Mouse (Mus musculus) urinary bladder, postnatal 4 days (tissue): ENCODE data around the gene Cemip.
A peak's percentile ranks its signal among the peaks of the same experiment; 100 is the strongest.

Experiments
- DNase-seq, 2 experiments: peaks; one replicate each; pipeline ENCODE4 v3.0.0; 2021 to 2022; ENCODE audit warnings: low spot score in 2 of 2

Gene Cemip

DNA sequence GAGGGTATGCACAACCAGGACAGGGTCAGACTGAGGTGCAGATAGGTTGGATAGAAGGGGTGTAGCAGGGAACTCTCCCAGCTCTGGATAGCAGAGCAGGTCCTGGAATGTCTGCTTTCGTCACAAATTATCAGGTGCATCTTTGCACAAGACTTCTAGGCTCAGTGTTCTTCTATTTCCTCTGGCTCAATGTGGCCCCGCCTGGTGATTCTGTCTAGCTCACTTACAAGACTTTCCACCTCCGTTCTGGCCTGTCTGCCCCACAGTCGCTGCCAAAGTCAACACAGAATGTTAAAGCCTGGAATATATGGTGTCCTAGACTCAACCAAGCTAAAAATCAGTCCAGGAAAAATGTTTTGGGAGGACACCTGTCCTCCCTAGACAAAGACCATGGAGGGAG is 57.9 kb downstream of the Cemip start:
- no peak for DNase-seq

DNA sequence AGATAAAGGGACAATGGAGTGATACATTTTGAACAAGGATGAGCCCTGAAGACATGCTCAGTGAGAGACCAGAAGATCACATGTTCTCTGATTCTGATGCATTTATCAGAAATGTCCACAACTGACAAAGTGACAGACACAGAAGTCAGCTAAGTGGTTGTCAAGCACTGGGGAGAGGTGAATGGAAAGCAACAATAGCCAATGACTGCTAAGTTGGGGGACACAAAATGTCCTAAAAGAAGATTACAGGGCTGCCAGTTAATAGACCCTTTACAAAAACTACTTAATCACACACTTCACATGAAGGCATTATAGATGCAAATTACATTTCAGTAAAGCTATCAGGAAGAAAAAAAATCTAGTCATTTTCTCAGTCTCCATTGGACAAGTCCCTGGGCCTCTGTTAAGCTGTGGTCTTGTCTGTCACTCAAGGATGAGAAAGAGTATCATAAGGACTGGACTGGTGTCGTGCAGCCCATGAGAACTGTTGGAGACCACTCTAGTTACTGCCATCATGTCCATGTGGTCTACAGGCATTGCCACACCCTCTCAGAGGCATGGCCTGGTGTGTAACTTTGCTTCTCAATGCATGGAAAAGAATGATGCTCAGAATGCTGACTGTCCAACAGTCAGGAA is 59.2 kb downstream of the Cemip start:
- DNase-seq, result no peak

DNA sequence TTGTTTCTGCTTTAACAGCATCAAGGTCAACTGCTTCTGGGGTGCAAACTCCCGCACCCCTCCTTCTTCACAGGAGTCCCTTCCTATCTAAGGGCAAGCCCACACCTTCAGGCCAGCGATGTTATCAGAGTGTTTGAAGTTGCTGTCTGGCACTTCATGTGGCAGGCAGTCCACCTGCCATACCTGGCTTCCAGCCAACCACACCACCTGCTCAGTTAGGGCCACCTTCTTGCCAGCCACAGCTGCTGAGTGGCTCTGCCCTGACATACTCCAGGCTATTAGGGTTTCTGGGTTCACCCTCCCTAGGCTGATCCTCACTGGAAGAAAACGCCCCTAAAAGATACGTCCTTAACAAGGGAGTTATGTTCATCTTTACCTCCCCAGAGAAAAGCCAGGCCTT is 60.2 kb downstream of the Cemip start:
- DNase-seq, result no peak

DNA sequence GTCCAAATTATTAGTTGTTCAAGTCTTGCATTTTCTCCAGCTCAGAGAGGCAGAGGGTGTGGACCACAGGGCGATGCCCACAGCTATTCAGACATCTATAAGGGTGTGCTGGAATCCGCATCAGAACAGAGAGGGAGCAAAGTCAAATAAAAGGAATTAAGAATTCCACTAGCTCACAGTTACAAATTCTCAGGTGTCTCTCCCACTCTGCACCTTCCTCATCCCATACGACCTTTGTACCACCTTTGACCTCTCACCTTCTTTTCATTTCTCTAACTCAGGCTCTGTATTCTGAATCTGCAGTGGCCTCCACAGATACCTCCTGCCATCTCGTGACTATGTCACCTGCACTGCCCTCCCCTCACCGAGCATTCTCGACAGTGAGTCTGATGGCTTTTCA is 62.8 kb downstream of the Cemip start:
- DNase-seq, result no peak

DNA sequence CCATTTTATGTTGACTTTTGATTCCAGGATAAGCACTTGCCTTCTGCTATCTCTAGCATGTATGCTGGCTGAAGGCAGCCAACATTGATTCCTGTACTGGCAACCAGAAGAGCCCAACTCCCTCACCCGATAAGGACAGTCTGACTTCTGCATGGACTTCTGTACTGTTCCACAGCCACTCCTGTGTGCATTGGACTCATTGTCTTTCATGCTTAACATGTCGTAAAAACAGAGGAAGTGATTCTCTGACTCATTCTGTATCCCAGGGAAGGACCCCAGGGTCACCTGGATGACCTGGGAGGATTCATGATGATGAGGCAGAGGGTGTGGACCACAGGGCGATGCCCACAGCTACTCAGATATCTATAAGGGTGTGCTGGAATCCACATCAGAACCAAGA is 63.8 kb downstream of the Cemip start:
- no peak for DNase-seq

DNA sequence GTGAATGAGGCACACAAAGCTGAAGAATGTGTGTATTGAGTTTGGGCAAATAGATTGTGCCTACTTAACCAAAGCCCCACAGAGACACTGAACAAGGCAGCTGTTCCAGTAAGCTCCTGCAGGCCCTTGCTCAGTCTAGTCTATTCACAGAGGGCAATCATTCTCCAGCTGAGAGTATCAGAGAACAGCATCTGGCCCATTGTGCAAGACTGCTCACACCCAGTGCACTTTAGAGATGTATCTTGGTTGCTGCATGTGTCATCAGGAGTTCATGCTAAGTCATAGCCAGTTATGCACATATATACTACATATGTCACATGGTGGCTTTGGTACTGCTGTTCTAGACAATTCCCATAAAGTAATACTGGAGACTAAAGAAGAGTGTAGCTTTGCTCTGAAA is 66.9 kb downstream of the Cemip start:
- DNase-seq, result no peak

DNA sequence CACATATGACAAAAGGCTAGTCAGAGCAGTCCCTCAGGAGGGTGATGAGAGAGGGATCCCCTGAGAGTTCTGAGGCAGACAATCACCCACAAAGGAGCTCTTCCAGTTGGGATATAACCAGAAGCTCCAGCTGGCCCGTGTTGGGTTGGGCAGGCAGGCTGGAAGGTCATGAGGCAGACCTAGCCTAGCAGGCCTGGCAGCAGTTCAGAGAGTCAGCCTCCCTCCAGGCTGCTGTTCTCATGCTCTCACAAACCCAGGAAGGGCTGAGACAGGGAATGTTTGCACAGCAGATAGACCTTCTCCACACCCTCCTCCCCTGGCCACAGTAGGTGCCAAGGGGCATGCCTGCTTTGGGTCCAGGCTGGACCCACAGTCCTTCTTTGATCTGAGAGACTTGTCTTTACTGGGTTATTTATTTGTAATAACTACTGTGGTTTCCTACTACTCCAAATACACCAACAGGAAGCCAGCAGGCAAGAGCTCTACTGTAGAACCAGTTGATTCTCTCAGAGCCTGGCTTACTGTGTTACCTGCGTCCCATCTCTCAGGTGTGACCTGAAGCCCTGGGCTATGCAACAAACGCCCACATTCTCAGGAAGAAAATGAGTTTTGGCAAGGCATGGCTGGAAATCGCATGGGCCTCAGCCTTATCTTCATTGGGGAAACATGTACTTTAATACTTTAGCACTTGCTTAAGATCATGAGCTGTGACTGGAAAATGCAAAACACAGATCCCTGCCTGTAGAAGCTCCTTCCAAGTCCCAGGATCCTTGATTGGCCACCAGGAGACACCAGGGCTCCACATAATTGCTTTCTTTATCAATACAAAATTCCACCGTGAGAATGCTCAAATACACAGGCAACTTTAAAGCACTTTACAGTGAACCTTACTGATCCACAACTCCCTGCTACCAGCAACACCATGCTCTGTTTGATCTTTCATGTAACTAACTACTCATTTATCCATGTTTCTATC is 67.7 kb downstream of the Cemip start:
- DNase-seq, result peak in 1 of 2 experiments; percentile 48

DNA sequence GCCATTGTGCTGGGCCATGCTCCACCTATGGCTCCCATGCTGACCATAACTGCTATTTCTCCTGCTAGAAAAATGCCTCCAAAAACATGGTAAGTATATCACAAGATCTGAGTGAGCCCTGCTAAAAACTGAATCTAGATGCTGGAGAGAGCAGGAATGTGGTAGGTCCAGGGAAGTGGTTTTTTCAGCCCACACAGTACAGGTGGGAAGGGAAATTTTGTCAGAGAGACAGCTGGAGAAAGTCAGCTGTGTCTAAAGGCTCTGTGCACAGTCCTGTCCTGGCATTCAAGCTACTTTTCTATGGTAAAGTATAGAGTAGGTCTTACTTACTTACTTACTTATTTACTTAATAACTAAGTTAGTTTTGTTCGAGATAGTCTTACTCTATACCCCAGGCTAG is 71.3 kb downstream of the Cemip start:
- DNase-seq, result no peak

DNA sequence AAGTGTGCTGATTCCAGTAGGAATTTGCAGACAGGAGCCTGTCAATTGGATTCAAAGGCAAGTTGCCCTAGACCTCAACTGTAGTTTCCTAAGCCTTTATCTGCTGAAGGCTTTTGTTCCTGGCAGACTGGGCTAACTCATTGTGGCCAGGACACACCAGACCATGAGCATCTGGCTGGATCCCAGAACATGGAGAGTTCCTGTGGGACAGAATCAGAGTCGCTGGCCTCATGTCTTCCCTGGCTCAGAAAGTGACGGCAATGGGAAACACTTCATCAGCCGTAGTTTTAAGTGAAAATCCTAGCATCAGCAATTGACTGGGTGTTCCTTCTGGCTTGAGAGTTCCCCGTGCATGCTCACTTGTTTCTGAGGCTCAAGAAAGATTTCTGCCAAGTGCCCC is 72.6 kb downstream of the Cemip start:
- no peak for DNase-seq

DNA sequence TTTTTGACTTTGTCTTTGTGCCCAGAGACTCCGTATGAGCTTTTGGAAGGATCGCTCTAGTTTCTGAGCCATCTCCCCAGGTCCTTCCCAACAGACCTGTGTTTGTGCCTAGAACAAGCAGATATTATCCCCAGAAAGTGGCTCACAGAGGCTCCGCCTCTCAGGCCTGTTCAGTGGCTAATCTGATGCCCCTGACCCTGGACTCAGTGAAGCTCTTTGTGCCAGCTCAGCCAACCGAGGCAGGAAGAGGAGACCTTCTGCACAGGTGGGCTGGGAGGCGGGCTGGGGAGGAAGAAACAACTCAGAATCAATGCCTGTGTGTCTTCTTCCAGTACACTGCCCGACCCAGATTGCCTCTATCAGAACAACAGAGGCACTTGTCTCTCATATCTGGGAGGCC is 81.9 kb downstream of the Cemip start:
- no peak for DNase-seq

DNA sequence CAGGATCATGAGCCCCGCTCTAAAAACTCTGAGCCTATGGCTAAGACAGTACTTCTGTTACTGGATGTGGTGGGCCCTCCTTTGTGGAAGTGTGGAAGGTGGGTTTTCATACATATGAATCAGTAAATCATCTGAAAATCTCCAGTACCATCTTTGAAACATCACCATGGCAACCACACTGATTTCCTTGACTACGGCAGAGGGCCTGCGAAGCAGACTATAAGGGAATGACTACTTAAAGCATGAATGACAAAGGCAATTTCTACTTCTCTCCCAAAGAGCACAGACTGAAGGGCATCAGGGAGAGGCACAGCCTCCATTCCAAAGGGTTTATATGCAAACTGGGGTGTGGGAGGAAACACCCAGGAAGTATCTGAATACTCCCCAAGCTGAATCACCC is 84.8 kb downstream of the Cemip start:
- no peak for DNase-seq

DNA sequence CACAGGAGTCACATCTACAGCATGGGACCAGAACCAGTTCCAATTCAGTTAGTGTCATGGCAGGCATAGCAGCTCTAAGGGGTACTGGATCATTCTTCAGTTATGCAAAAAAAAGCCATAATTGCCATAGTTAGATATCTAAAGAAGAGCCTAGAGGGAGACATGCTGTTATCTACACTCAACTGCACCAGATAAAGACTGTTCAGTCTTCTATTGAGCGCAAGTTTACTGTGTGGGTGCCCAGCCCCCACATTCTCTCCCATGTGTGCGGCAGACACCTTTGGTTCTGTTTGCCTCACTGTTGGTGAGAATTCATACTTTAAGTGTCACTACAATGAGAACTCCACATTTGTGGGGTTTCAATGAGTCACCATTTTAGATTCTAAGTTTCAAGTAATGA is 85.6 kb downstream of the Cemip start:
- no peak for DNase-seq

DNA sequence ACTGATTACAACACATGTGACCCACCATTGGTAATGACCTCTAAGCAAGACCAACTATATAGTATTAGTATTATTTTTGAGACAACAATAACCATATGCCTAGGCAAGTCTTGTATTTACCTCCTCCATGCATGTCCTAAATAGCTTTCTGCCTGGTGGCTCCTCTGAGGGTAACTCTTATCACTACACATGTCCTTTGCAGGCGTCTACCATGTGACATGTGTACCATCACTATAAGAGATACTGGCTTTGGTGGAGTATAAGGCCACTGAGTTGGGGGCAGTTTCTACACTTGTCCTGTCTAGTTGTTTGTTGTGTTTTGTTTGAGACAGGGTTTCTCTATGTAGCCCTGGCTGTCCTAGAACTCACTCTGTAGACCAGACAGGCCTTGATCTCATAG is 86.7 kb downstream of the Cemip start:
- no peak for DNase-seq

DNA sequence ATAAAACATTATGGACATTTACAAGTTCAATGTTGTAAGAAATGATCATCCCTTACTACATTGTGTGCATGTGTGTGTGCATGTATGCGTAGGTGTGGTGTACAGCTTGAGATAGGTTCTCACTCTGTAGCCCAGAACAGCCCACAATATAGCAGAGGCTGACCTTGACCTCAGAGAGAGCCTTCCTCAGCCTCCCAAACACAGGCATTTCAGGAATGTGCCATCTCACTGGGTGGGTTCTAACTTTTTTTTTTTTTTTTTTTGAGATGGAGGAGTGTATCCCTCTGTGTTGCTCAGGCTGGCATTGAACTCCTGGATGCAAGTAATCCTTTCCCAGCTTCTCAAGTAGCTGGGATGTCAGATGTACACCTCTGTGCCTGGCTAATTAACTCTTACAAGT is 92.0 kb downstream of the Cemip start:
- no peak for DNase-seq

DNA sequence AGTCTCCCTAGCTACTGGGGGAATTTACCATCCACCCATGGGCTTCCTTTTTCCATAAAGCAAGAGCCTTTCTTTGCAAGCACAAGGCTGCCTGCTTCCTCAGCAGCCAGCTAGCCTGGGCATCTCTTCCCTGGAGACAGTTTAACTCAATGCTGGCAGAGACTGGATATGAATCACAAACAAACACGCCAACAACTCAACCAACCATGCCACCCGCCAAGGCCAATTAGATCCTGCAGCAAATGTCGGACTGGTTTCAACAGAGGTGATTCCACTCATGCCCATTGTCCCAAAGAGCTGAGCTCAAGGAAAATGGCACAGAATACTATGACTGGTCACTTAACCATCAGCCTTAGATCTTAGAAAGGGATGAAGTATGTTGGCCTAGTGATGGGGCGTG is 97.0 kb downstream of the Cemip start:
- DNase-seq, result no peak

DNA sequence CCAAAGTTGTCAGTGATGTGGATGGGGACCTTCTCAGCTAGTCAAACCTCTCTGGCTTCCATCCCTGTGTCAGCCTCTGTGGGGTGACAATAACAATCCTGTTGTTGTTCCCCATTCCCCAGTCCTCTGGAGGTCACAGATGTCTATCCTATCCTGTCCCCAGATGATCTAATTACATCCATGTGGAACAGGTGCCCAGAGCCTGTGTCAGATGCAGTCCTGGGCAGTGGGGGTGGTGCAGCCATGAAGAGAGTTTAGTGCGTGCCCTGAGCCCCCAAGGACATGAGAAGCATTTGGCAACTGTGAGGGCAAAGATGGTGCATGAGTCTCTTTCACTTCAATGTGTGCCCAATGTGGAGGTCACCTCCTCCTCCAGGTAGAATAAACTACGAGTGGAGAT is 100.6 kb downstream of the Cemip start:
- DNase-seq, result no peak

DNA sequence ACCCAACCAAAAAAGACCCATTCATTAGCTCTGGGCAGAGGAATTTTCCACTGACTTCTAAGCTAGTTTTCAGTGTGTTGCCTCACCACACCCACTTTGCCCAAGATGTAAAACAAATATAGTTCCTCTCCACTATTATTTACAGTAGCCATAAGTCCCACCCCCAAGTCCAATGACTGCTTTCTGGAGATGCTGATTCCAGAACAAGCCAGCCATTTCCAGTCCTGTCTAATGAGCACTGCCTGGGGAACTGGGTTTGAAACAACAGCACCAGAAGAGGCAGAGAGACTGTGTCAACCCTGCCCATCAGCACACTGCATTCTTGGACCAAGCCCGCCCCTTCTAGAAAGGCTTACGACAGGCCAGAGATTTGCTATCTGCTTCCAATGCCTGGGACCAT is 103.7 kb downstream of the Cemip start:
- no peak for DNase-seq

DNA sequence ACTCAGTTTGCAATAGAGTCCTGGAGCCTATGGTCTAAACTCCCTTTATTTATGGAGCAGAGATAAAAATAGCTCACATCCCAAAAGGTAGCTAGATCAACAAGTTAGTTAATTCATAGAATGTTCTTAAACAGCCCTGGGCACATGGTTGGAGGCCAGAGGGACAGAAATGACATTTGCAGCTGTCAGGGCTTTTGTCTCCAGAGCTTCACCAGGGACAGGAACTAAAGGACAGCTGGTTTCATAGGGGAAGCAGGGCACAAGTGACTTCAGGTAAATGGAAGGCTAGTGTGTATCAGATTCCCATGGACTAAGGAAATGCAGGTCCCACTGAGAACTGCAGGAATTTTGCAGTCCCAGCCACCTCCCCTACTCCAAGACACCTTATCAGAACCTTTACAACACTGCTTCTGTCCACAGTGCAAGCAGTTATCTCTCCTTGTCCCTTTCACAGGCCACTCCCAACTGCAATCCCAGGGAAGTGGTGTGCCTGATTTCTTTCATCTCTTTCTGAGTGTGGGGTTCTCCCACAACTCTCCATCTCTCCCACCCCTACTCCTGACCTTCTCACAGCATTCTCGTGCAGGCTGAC is 107.3 kb downstream of the Cemip start:
- DNase-seq, result no peak

DNA sequence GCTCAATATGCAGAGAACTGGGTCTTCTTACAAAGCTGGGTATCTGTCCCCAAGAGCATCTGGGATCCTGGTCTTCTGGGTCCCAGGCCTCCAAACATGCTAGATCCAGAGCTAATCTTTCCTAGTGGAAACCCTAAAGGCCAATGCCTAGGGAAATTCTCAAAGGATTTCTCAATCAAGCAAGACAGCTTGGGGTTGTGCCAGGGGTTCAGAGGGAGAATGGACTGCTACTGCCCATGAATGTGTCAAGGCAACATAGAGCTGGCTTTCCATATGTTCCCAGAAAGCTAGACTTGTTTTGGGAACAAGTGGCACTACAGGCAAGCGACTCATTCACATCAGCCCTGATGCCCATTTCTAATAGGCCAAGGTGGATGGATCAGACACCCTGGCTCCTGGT is 107.9 kb downstream of the Cemip start:
- no peak for DNase-seq

DNA sequence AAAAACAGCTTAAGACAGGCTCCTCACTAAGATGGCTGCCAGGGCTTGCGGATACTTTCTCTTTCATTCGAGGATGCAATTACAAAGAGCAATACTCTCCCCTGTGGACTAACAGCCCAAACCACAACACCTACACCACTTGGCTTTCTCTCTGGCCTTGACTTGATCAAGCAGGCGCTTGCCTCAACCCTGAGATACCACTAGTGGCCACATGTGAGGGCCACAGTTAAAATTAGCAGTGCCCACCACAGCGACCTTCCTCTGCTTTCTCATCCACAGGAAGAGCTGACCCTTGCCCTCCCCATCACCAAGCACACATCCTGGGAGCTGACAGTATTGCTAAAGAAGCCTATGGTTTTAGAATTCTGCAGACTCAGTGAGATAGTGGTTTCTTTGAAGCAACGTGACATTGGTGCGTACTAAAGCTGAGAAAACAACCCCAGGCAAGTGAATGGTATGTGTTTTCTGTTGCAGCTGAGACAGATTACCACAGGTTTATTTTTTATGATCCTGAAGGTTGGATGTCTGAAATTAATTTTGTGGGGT is 109.8 kb downstream of the Cemip start:
- no peak for DNase-seq

DNA sequence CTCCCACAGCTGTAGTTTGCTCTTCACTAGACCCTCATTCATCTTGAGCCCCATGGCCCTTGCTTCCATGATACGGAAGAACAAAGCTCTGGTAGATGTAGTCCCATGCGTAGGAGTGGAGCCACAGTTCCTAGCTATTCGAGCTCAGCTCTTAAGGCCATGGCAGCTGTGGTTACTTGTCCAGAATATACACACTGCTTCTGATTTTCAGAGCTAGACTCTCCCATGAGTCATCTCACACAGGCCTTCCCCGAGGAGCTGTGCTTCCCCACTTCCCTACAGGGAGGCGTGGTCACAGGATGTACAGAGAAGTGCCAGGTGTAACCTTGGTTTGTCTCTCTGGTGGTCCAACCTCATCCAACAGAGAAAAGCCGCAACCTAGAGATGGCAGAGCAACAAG is 111.0 kb downstream of the Cemip start:
- no peak for DNase-seq

DNA sequence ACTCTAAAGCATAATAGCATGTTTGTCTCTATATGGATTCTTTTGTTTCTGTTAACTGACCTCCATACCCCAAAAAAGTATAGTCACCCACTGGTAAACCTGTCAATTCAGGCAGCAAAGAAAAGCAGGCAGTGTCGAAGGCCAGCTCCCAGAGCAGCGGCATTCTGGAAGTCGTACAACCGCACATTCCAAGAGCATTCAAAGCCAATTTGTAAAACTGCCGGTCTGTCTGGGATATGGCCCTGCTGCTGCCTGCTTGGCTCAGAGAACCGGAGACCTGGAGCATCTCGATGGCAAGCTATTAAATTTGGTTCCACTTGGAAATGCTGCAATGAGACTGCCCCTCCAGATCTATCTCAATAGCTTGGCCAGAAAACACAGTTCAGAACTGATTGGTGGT is 113.8 kb downstream of the Cemip start:
- no peak for DNase-seq
